Mouse (Mus musculus) liver, adult 2 months (tissue): ENCODE data around the gene Rbm5. TPM values are rescaled to one million over a fixed set of nuclear protein-coding genes. Genes with fewer than 3 reads are reported as not detected.
A peak's percentile ranks its signal among the peaks of the same experiment; 100 is the strongest.

ENCODE experiments used
- DNase-seq: peaks from one replicate; pipeline ENCODE4 v3.0.0-alpha.2; 2011; ENCODE audit warnings: low read depth, low spot score; ENCODE audit errors: extremely low read depth
- H3K27ac ChIP-seq: fragments of 200-500 bp; replicated peaks from 2 replicates; pipeline ENCODE4 v1.5.1; 2012; ENCODE audit warnings: low read depth, mild to moderate bottlenecking, control low read depth, inconsistent platforms, low read length; ENCODE audit not compliant: insufficient read depth
- H3K27me3 ChIP-seq: fragments of 200-500 bp; 2 replicates; pipeline ENCODE4 v1.6.1; 2012; ENCODE audit warnings: mild to moderate bottlenecking, moderate library complexity, low read length, inconsistent platforms; ENCODE audit not compliant: control insufficient read depth, insufficient read depth
- H3K36me3 ChIP-seq: fragments of 200-500 bp; 2 replicates; pipeline ENCODE4 v1.6.1; 2012; ENCODE audit warnings: low read length, inconsistent platforms; ENCODE audit not compliant: control insufficient read depth, insufficient read depth
- H3K4me1 ChIP-seq: fragments of 200-500 bp; 2 replicates; pipeline ENCODE4 v1.6.1; 2011; ENCODE audit warnings: low read length; ENCODE audit not compliant: control insufficient read depth, insufficient read depth
- H3K4me3 ChIP-seq: fragments of 200-500 bp; 2 replicates; pipeline ENCODE4 v1.5.1; 2011; ENCODE audit warnings: low read depth, mild to moderate bottlenecking, control low read depth, low read length, moderate library complexity; ENCODE audit not compliant: insufficient read depth
- H3K79me2 ChIP-seq: fragments of 200-500 bp; 2 replicates; pipeline ENCODE4 v1.6.1; 2012; ENCODE audit warnings: inconsistent platforms, mild to moderate bottlenecking, low read length, moderate library complexity; ENCODE audit not compliant: control insufficient read depth, insufficient read depth
- H3K9ac ChIP-seq: fragments of 200-500 bp; 2 replicates; pipeline ENCODE4 v1.6.1; 2012; ENCODE audit warnings: low read depth, mild to moderate bottlenecking, control low read depth, inconsistent platforms, low read length
- CTCF ChIP-seq: fragments of 200-500 bp; IDR thresholded peaks from 2 replicates; pipeline ENCODE4 v1.5.1; 2011; ENCODE audit warnings: low read depth, low read length, control low read depth
- POLR2A ChIP-seq: fragments of 200-500 bp; IDR thresholded peaks from 2 replicates; pipeline ENCODE4 v1.6.1; 2011; ENCODE audit warnings: low read length, control low read depth; ENCODE audit not compliant: insufficient read depth; ENCODE audit errors: extremely low read depth
- WGBS: fragments of 180-500 bp; shearing (Covaris S2); methylation state at CpG from one replicate; pipeline ENCODE4 v1.1.7; 2018; 5-methylcytosine and 5-hydroxymethylcytosine counted together
- polyA plus RNA-seq: library from polyadenylated mRNA; depleted of rRNA; stranded (reverse); fragments of >200 nt; gene quantifications from 2 replicates; pipeline ENCODE4 v1.2.3, GENCODE M21; 2012
- total RNA-seq: library from RNA; depleted of rRNA; stranded (reverse); fragments of >200 nt; gene quantifications from 2 replicates; pipeline ENCODE4 v1.2.3, GENCODE M21; 2014

Gene Rbm5
- total and polyA plus RNA-seq, 2 experiments, result 31.3 to 46.2 TPM

DNA sequence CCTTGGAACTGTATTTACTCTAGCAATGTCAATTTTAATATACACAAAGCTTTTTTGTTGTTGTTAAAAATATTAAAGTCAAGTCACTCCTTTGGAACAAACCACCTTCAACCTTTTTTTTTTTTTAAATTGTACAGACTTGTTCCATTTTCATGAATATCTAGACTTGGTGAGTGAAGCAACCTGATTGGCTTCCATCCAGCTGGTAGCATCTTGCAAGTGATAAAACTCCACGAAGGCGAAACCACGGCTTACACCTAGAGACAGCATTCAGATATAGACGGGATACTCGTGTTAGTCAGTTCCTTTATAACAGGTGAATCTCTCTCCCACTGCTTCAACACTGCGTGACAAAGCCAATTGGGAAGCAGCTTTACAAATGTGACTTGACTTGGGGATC, 11.2 kb downstream of the Rbm5 start:
- DNase-seq, result peak; percentile 22
- Histone ChIP-seq H3K4me3 (no peak overlapping the region), H3K27ac (no peak overlapping the region), H3K79me2 (no peaks in the 10 kb centered on the region), H3K4me1 (no peaks in the 10 kb centered on the region; the same call in none of the 2 replicates), H3K27me3 (no peaks in the 10 kb centered on the region), H3K9ac (no peak overlapping the region), H3K36me3 (peaks cover 82% of the 10 kb centered on the region)
- WGBS, result 87% methylated on average over 6 of the region's 6 CpGs
- TF ChIP-seq CTCF (no peak), POLR2A (no peak)

DNA sequence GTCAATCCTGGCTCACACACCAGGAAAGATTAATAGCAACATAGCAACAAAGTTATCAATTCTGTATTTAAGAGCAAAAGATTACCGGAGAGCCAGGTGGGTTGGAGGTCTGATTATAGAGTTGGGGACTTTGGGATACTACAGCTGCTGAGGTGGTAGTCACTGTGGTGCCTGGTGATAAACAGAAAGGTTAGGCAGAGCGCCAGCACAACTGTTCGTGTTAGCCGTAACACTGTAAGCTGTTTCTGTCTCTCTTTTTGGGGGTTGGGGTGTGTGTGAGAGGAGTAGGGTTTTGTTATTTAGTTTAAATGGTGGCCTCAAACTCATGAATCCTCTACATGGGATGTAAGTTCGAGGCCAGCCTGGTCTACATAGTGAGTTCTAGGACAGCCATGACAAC, 20.4 kb downstream of the Rbm5 start:
- WGBS, result 90% methylated on average over 5 of the region's 5 CpGs
- no peaks in the 10 kb centered on the region for H3K4me1 ChIP-seq
- H3K9ac ChIP-seq, result no peak overlapping the region
- no peak overlapping the region for H3K4me3 ChIP-seq
- TF ChIP-seq POLR2A, result no peak
- TF ChIP-seq CTCF, result no peak
- DNase-seq, result no peak
- H3K79me2 ChIP-seq, result no peaks in the 10 kb centered on the region
- peaks cover 88% of the 10 kb centered on the region for H3K36me3 ChIP-seq
- no peaks in the 10 kb centered on the region for H3K27me3 ChIP-seq
- no peak overlapping the region for H3K27ac ChIP-seq

GRCm38 (mm10) chr9:107748063-107748462, 22.7 kb downstream of the Rbm5 start:
- H3K36me3 ChIP-seq, result peaks cover 93% of the 10 kb centered on the region
- no peaks in the 10 kb centered on the region for H3K27me3 ChIP-seq
- no peak overlapping the region for H3K9ac ChIP-seq
- H3K4me3 ChIP-seq, result no peak overlapping the region
- H3K27ac ChIP-seq, result no peak overlapping the region
- no peaks in the 10 kb centered on the region for H3K79me2 ChIP-seq
- 93% methylated on average over 3 of the region's 3 CpGs for WGBS
- no peak for DNase-seq
- H3K4me1 ChIP-seq, result no peaks in the 10 kb centered on the region
- TF ChIP-seq CTCF (no peak), POLR2A (no peak)

DNA sequence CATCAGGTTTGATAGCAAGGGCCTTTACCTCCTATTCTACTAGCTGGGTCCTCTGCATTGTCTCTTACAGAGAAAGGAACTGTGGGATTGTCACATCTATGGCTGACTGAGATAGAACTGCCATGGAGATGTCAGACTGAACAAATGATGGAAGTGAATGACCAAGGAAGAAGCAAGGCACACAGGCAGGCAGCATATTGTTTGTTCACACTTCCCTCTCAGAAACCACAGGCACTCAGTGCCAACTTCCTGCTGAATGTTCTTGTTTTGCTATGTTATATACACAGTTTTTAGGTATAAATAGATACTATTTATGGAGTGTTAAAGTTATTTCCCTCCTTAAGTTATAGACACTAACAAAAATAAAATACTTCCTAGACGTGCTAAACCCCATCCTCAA, 23.5 kb downstream of the Rbm5 start:
- no peak overlapping the region for H3K27ac ChIP-seq
- no peaks in the 10 kb centered on the region for H3K4me1 ChIP-seq
- DNase-seq, result no peak
- H3K9ac ChIP-seq, result no peak overlapping the region
- no peak overlapping the region for H3K4me3 ChIP-seq
- 83% methylated on average over 1 of the region's 1 CpGs for WGBS
- TF ChIP-seq POLR2A (no peak), CTCF (no peak)
- H3K36me3 ChIP-seq, result peaks cover 93% of the 10 kb centered on the region
- no peaks in the 10 kb centered on the region for H3K79me2 ChIP-seq
- no peaks in the 10 kb centered on the region for H3K27me3 ChIP-seq

- WGBS, result 92% methylated on average over 3 of the region's 3 CpGs
- DNase-seq, result no peak
- Histone ChIP-seq H3K4me3 (no peak overlapping the region), H3K36me3 (peaks cover 93% of the 10 kb centered on the region), H3K4me1 (no peaks in the 10 kb centered on the region), H3K9ac (no peak overlapping the region), H3K27me3 (no peaks in the 10 kb centered on the region), H3K79me2 (no peaks in the 10 kb centered on the region), H3K27ac (no peak overlapping the region)
- no peak; the same call in 1 of the 2 replicates for TF ChIP-seq CTCF
- TF ChIP-seq POLR2A, result no peak
These were observed 24.1 kb downstream of the Rbm5 start for GRCm38 (mm10) chr9:107746679-107747078.

- Histone ChIP-seq H3K4me1 (no peaks in the 10 kb centered on the region), H3K4me3 (no peak overlapping the region), H3K36me3 (peaks cover 87% of the 10 kb centered on the region), H3K9ac (no peak overlapping the region), H3K79me2 (no peaks in the 10 kb centered on the region), H3K27me3 (no peaks in the 10 kb centered on the region), H3K27ac (no peak overlapping the region)
- no peak for TF ChIP-seq CTCF
- no peak for TF ChIP-seq POLR2A
- WGBS, result 84% methylated on average over 6 of the region's 6 CpGs
- DNase-seq, result no peak
These were observed 26.7 kb downstream of the Rbm5 start for GRCm38 (mm10) chr9:107744061-107744460.
